Mouse (Mus musculus) fibroblast of lung, adult 2 months (primary cell): ENCODE measurements around the gene Gpatch11.

ENCODE experiments used
- DNase-seq: peaks from one replicate; pipeline ENCODE4 v3.0.0-alpha.2; 2011; ENCODE audit warnings: low read depth

Gpatch11 gene

GRCm38 (mm10) chr17:78894991-78895390 is 59.6 kb downstream of the Gpatch11 start:
- DNase-seq: no peak

- peak; percentile 58 for DNase-seq
Measured at GRCm38 (mm10) chr17:78895394-78895793, 60.0 kb downstream of the Gpatch11 start.
